Mouse (Mus musculus): ENCODE data around the gene 1700010I14Rik.

1700010I14Rik gene

GRCm38 (mm10) chr17:8988119-8988807 lies at the start of gene 1700010I14Rik:
Gene 1700010I14Rik (plus strand): TSS chr17:8988333.
- peak; percentile 86 for DNase-seq

- DNase-seq, result no peak
These were observed 36.5 kb upstream of the 1700010I14Rik start for GRCm38 (mm10) chr17:8951588-8951987.

GRCm38 (mm10) chr17:8952951-8953350 lies 35.2 kb upstream of the 1700010I14Rik start:
- no peak for DNase-seq

- DNase-seq, result no peak
These were observed 30.0 kb upstream of the 1700010I14Rik start for GRCm38 (mm10) chr17:8958125-8958524.

GRCm38 (mm10) chr17:8960386-8960785 lies 27.7 kb upstream of the 1700010I14Rik start:
- no peak for DNase-seq

- DNase-seq, result no peak
These were observed 27.0 kb upstream of the 1700010I14Rik start for GRCm38 (mm10) chr17:8961097-8961496.

- no peak for DNase-seq
These were observed 26.5 kb upstream of the 1700010I14Rik start for GRCm38 (mm10) chr17:8961644-8962043.

- no peak for DNase-seq
These were observed 23.0 kb upstream of the 1700010I14Rik start for GRCm38 (mm10) chr17:8965177-8965576.

GRCm38 (mm10) chr17:8972152-8972854 lies 15.8 kb upstream of the 1700010I14Rik start:
- no peak for DNase-seq

- no peak for DNase-seq
These were observed 14.8 kb upstream of the 1700010I14Rik start for GRCm38 (mm10) chr17:8973331-8973730.

GRCm38 (mm10) chr17:8974423-8974822 lies 13.7 kb upstream of the 1700010I14Rik start:
- DNase-seq, result no peak

- no peak for DNase-seq
These were observed 13.2 kb upstream of the 1700010I14Rik start for GRCm38 (mm10) chr17:8974823-8975397.

GRCm38 (mm10) chr17:8976745-8977144 lies 11.4 kb upstream of the 1700010I14Rik start:
- no peak for DNase-seq

- no peak for DNase-seq
These were observed 10.9 kb upstream of the 1700010I14Rik start for GRCm38 (mm10) chr17:8977271-8977670.

GRCm38 (mm10) chr17:8983576-8983975 lies 4.6 kb upstream of the 1700010I14Rik start:
- no peak for DNase-seq

GRCm38 (mm10) chr17:8985714-8986113 lies 2.4 kb upstream of the 1700010I14Rik start:
- no peak for DNase-seq

- DNase-seq, result peak; percentile 75
These were observed 1.6 kb upstream of the 1700010I14Rik start for GRCm38 (mm10) chr17:8986551-8986950.

GRCm38 (mm10) chr17:8987369-8987768 lies 764 bp upstream of the 1700010I14Rik start:
- DNase-seq, result no peak

- no peak for DNase-seq
These were observed 3.0 kb downstream of the 1700010I14Rik start for GRCm38 (mm10) chr17:8991160-8991559.

- DNase-seq, result no peak
These were observed 7.2 kb downstream of the 1700010I14Rik start for GRCm38 (mm10) chr17:8995344-8995743.

GRCm38 (mm10) chr17:9002438-9002837 lies 14.3 kb downstream of the 1700010I14Rik start:
- peak; percentile 83 for DNase-seq

GRCm38 (mm10) chr17:9004516-9004915 lies 16.4 kb downstream of the 1700010I14Rik start:
- DNase-seq, result no peak

GRCm38 (mm10) chr17:9023198-9023942 lies 35.2 kb downstream of the 1700010I14Rik start:
- DNase-seq, result peak; percentile 14
